Mouse (Mus musculus) 3T3-L1 (cell line): ENCODE results near the gene Ascl4.

Source experiments
- DNase-seq: peaks from one replicate; pipeline ENCODE4 v3.0.0-alpha.2; 2015; ENCODE audit warnings: low read depth, low spot score

Gene Ascl4

DNA sequence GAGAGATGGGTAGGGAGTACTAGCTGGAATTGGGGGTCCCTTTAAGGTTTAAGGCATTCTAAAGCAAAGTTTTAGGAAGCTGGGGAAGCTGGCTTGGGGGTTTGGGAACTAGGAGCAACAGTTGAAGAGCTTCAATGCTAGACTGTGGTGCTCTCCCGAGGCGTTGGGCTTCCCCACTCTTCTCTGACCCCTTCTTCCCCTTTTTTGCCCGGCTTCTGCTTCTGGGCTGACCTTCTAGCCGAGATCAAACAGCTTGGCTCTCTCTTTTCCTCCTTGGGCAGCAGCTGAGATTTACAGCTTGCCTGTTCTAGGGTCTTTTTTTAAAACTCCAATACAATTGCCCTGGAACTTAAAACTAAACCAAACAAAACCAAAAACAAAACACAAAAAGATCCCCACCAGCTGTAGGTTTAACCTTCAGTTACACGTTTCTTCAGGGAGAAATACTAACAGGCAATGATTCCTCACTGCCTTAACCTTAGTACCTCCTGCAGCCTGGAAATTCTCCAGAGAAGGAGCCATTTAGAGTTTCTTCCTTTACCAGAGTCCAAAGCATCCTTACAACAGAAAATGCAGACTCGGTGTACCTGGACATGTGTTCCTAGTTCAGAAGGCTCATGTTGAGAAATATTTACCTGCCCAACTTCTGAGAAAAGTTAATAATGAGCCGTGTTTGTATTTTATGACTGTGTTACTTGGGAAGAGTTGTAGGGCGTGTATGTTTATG, 42.6 kb downstream of the Ascl4 start:
- no peak for DNase-seq

DNA sequence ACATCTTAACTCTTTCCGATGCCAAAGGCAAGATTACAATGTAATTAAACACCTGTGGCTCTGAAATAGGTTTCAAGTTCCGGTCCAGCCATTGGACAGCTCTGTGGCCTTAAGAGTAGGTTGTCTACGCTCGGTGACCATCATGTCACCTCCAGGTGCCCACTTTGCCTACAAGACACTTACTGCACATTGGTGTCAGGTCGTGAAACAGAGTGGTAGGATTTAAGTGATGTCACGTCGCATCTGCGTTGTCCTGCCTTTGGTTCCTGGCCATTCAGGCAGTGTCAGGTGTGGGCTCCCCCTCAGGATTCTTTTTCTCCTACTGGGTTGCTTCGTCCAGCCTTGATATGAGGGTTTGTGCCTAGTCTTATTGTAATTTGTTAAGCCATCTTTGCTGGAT, 44.3 kb downstream of the Ascl4 start:
- DNase-seq = no peak

DNA sequence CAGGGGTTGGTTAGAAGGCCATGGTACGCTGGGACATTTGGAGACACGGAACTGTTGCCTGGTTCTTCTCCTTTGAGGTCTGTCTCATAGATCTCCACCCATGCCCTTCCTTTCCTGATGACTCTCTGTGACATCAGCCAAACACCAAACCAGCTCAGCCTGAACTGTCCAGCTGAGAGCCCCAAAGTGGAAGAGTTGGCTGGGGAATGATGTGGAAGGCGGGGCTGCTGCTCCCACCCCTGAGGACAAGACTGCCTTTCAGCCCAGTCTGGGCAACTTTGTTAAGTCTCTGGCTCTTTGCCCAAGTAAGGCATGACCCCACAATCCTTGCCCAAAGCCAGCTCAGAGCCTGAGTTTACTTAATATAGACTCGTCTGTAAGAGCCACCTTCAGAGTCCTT, 45.4 kb downstream of the Ascl4 start:
- peak; percentile 27 for DNase-seq

DNA sequence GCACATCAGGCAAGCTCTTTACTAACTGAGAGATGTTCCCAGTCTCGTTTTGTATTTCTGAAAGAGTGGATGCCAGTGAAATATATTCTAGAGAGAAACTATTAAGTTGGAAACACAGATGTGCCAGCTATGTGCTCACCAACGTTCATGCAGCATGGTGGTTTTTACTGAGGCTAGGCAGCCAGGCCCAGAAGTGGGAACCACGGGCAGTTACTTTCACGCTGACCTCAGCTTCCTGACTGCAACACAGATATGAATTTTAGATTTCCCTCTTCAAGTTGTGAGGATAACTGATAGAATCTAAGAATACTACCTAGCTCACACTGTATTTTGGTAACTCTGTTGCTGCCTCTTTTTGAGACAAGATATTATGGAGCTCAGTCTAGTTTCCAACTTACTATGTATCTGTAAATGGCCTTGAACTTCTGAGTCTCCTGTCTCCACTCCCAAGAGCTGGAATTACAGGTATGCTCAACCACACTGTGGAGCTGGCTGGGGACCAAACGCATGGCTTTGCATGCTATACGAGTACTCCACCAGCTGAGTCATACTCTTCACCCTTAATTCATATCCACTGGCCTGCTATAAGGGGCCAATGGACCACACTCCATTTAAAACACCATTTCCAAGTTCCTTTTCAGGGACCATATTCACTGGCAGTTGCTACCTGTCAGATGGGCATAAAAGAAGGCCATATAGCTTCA, 62.1 kb downstream of the Ascl4 start:
- DNase-seq = no peak

DNA sequence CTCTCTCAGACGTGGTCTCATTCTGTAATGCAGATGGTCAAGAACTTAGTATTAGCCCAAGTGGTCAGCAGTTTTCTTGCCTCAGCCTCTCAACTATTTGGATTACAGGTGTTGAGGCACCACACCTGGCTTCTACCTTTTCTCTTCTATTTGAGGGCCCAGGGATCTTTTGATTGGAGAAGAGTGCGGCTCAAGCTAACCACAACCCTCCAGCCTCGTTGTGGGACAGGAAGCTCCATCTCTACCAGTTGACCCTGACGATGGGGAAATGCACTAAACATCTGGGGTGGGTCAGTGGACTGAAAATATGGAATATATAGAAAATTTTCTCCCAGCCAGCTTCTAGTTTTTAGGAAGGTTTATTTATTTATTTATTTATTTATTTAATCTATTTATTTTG, 64.9 kb downstream of the Ascl4 start:
- DNase-seq = no peak

DNA sequence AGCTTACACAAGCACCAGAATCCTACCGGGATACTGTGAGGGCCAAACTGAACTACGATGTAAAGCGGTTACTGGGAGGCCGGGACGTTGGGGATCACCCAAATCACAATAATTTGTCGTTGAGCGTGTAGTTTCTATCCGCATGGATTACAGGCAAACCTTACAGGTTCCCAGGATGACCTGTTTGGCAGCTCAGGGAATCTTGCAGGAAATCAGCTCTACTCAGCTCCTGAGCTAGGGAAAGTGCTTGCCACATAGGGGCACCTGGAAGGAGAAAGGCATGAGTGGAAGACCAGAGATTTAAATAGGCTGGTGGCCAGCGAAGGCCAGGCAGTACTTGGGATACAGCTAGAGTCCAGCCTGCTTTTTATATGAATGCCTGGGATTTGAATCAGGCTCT, 66.4 kb downstream of the Ascl4 start:
- no peak for DNase-seq

DNA sequence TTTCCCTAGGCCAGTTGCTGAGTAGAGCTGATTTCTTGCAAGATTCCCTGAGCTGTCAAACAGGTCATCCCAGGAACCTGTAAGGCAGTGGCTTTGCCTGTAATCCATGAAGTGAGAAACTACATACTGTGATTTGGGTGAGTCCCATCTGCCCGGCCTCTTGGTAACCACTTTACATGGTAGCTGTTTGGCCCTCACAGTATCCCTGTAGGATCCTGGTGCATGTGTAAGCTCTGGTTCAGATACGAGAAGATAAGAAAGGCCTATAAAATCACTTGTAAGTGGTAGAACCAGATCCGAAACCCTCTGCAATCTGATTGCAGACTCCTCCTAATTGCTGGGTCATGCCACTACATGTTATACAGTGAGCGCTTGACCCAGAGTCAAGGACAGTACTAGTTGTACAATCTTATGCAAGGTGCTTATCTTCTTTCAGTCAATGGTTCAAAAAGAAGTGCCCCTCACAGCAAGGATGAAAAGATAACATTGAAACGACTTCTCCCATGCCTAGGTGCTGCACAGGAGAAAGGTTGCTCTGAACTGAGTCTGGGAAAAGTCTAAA, 67.1 kb downstream of the Ascl4 start:
- DNase-seq = no peak
